9 mouse cellular contexts compared by ENCODE assay signal in the genomic region with DNA sequence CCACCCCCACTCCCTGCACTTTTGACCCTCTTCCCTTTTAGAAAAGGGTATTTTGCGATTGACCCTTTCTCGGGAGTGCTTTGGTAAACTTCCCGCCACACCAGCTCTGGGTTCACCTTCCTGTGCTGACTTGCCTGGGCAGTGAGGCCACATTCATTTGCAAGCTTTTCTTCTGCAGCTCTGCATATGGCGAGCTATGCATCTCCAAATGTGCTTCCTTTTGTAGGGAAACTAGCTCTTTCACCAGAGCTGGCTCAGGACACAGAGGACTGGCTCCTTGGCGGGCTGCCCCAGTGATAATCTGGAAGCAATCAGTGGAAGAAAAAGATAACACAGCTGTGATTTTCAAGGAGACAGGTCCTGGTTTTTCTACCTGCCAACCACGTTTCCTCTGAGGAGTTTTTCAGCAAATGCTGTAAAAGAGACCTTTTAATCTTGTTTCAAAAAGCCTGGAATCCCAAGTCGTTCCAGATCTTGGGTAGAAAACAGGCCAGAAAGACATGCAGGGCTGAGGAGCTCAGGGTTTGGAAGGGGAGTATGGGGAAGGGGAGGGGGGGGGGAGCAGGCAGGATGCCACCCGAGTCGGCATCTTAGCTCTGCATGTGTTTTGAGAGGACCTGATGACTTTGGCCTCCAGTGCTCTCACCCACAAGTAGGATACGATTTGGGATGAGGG.
DNase-seq lines count a peak whose midpoint lies in the region; ATAC-seq lines count a peak whose summit lies in the region.
"Had no signal": no experiment of that assay in that cellular context is flagged by ENCODE, and none has a peak within 500 bp of the region (broad histone marks: within the 10 kb centered on the region; RNA-seq: fewer than 3 reads in every experiment).

No protein-coding gene starts in this region.

- no peaks in the 10 kb centered on the region for H3K36me3 ChIP-seq in hindbrain, embryonic 13.5 days
- H3K36me3 ChIP-seq in hindbrain, embryonic 10.5 days: no peaks in the 10 kb centered on the region
- no peaks in the 10 kb centered on the region for H3K36me3 ChIP-seq in embryonic facial prominence, embryonic 14.5 days (ENCODE audit: control insufficient read depth, insufficient read depth, low read length)
- no peaks in the 10 kb centered on the region for H3K36me3 ChIP-seq in liver, embryonic 11.5 days (ENCODE audit: control insufficient read depth, insufficient read depth, low read length)

- no peak overlapping the region for H3K4me3 ChIP-seq in hindbrain, embryonic 13.5 days
- H3K4me3 ChIP-seq in hindbrain, embryonic 10.5 days: no peak overlapping the region
- no peak overlapping the region for H3K4me3 ChIP-seq in embryonic facial prominence, embryonic 14.5 days (ENCODE audit: low read depth, low read length)
- H3K4me3 ChIP-seq in liver, embryonic 11.5 days (ENCODE audit: low read depth, low read length): no peak overlapping the region

- H3K4me1 ChIP-seq in hindbrain, embryonic 13.5 days (replicated peaks): peaks cover 11% of the 10 kb centered on the region
- peaks cover 16% of the 10 kb centered on the region for H3K4me1 ChIP-seq in hindbrain, embryonic 10.5 days (replicated peaks)
- peaks cover 22% of the 10 kb centered on the region for H3K4me1 ChIP-seq in embryonic facial prominence, embryonic 14.5 days (ENCODE audit: control insufficient read depth, insufficient read depth, low read length)
- H3K4me1 ChIP-seq in liver, embryonic 11.5 days (replicated peaks; ENCODE audit: control insufficient read depth, insufficient read depth, low read length): peaks cover 4% of the 10 kb centered on the region; the same call in 1 of the 2 replicates

- no peaks in the 10 kb centered on the region for H3K9me3 ChIP-seq in hindbrain, embryonic 13.5 days
- H3K9me3 ChIP-seq in hindbrain, embryonic 10.5 days: no peaks in the 10 kb centered on the region
- H3K9me3 ChIP-seq in embryonic facial prominence, embryonic 14.5 days (ENCODE audit: control insufficient read depth, low read length): no peaks in the 10 kb centered on the region
- no peaks in the 10 kb centered on the region for H3K9me3 ChIP-seq in liver, embryonic 11.5 days (ENCODE audit: control insufficient read depth, low read length)

- 14% methylated on average over 10 of the region's 10 CpGs for WGBS in hindbrain, embryonic 13.5 days
- WGBS in hindbrain, embryonic 10.5 days: 23% methylated on average over 10 of the region's 10 CpGs
- 7% methylated on average over 10 of the region's 10 CpGs for WGBS in embryonic facial prominence, embryonic 14.5 days
- 17% methylated on average over 10 of the region's 10 CpGs for WGBS in liver, embryonic 11.5 days

- DNase-seq in hindbrain, embryonic 10.5 days (ENCODE audit: low spot score): no peak
- peak; percentile 50 to 67 for DNase-seq in urinary bladder, adult 18-20 months (ENCODE audit: low spot score in 2 of 2)
- no peak for DNase-seq in urinary bladder, adult 2 months (ENCODE audit: low spot score)
- DNase-seq in embryonic facial prominence, embryonic 14.5 days (ENCODE audit: low spot score): peak; percentile 87
- no peak for DNase-seq in thymus, postnatal 36 days
- no peak for DNase-seq in liver, embryonic 11.5 days (ENCODE audit: low spot score)
- DNase-seq: heart, postnatal 4 days had no signal

- H3K9ac ChIP-seq in hindbrain, embryonic 13.5 days: no peak overlapping the region
- no peak overlapping the region for H3K9ac ChIP-seq in embryonic facial prominence, embryonic 14.5 days (ENCODE audit: low read depth, low read length)
- no peak overlapping the region for H3K9ac ChIP-seq in liver, embryonic 11.5 days (ENCODE audit: low read depth, low read length)

- H3K27ac ChIP-seq in hindbrain, embryonic 13.5 days: peak overlapping the region; percentile 20; the same call in 1 of the 2 replicates
- no peak overlapping the region for H3K27ac ChIP-seq in hindbrain, embryonic 10.5 days
- H3K27ac ChIP-seq in embryonic facial prominence, embryonic 14.5 days (replicated peaks; ENCODE audit: low read depth, low read length): peak overlapping the region; percentile 53
- no peak overlapping the region for H3K27ac ChIP-seq in liver, embryonic 11.5 days (ENCODE audit: low read depth, low read length)

- H3K4me2 ChIP-seq in hindbrain, embryonic 13.5 days: no peak overlapping the region
- no peak overlapping the region for H3K4me2 ChIP-seq in embryonic facial prominence, embryonic 14.5 days (ENCODE audit: low read depth, low read length)
- H3K4me2 ChIP-seq in liver, embryonic 11.5 days: no peak overlapping the region

- no peaks in the 10 kb centered on the region for H3K27me3 ChIP-seq in hindbrain, embryonic 13.5 days
- H3K27me3 ChIP-seq in hindbrain, embryonic 10.5 days (ENCODE audit: insufficient read depth, poor library complexity, severe bottlenecking): no peaks in the 10 kb centered on the region
- H3K27me3 ChIP-seq in embryonic facial prominence, embryonic 14.5 days (replicated peaks; ENCODE audit: control insufficient read depth, insufficient read depth, low read length): no peaks in the 10 kb centered on the region
- no peaks in the 10 kb centered on the region; the same call in 1 of the 2 replicates for H3K27me3 ChIP-seq in liver, embryonic 11.5 days (replicated peaks; ENCODE audit: control insufficient read depth, insufficient read depth, low read length)

- no peak for ATAC-seq in hindbrain, embryonic 13.5 days (ENCODE audit: low FRiP score)
- peak; percentile 67; the same call in 1 of the 2 replicates for ATAC-seq in embryonic facial prominence, embryonic 14.5 days (ENCODE audit: low read depth)
- ATAC-seq in monocyte, adult 5-6 weeks (replicated peaks; ENCODE audit: insufficient number of reproducible peaks, low FRiP score, low TSS enrichment, poor library complexity, severe bottlenecking): no peak
- no peak for ATAC-seq in liver, embryonic 11.5 days (replicated peaks; ENCODE audit: low FRiP score)

Comparison
In these comparisons a context has a peak if more than half of its experiments do, and no peak if none do; other contexts are left out.
1. H3K27ac ChIP-seq: peak in hindbrain, embryonic 13.5 days (single experiment) and embryonic facial prominence, embryonic 14.5 days (single experiment); none in hindbrain, embryonic 10.5 days (single experiment) and liver, embryonic 11.5 days (single experiment).
2. DNase-seq: peak in urinary bladder, adult 18-20 months (2 of 2) and embryonic facial prominence, embryonic 14.5 days (single experiment); none in hindbrain, embryonic 10.5 days (single experiment), urinary bladder, adult 2 months (single experiment), thymus, postnatal 36 days (0 of 2) and liver, embryonic 11.5 days (single experiment).